Mouse (Mus musculus) hindbrain, embryonic 16.5 days (tissue): Measurements from ENCODE around the gene Sacs. TPM values are rescaled to one million over a fixed set of nuclear protein-coding genes. Genes with fewer than 3 reads are reported as not detected.

Experiments
- ATAC-seq: fragments of 200-750 bp; cut with Nextera tagmentation; 2 replicates; pipeline ENCODE4 v1.8.0; 2017; ENCODE audit warnings: moderate TSS enrichment, moderate library complexity
- H3K27ac ChIP-seq: fragments of 300-500 bp; sonication (generic); 2 replicates; pipeline ENCODE4 v1.5.1; 2014; ENCODE audit warnings: low read depth, mild to moderate bottlenecking, control low read depth, low read length, moderate library complexity
- H3K27me3 ChIP-seq: fragments of 300-500 bp; sonication (generic); replicated peaks from 2 replicates; pipeline ENCODE4 v1.6.1; 2014; ENCODE audit warnings: low read length; ENCODE audit not compliant: control insufficient read depth, insufficient read depth
- H3K36me3 ChIP-seq: fragments of 300-500 bp; sonication (generic); 2 replicates; pipeline ENCODE4 v1.6.1; 2014; ENCODE audit warnings: mild to moderate bottlenecking, low read length, moderate library complexity, mixed read lengths; ENCODE audit not compliant: control insufficient read depth, insufficient read depth
- H3K4me1 ChIP-seq: fragments of 300-500 bp; sonication (generic); 2 replicates; pipeline ENCODE4 v1.6.1; 2014; ENCODE audit warnings: low read depth, low read length; ENCODE audit not compliant: control insufficient read depth, insufficient read depth
- H3K4me2 ChIP-seq: fragments of 300-500 bp; sonication (generic); 2 replicates; pipeline ENCODE4 v1.6.1; 2014; ENCODE audit warnings: mild to moderate bottlenecking, low read length, control low read depth, moderate library complexity
- H3K4me3 ChIP-seq: fragments of 300-500 bp; sonication (generic); 2 replicates; pipeline ENCODE4 v1.5.1; 2014; ENCODE audit warnings: mild to moderate bottlenecking, low read length, control low read depth, moderate library complexity
- H3K9ac ChIP-seq: fragments of 300-500 bp; sonication (generic); 2 replicates; pipeline ENCODE4 v1.6.1; 2014; ENCODE audit warnings: low read depth, mild to moderate bottlenecking, control low read depth, low read length, moderate library complexity
- H3K9me3 ChIP-seq: fragments of 300-500 bp; sonication (generic); 2 replicates; pipeline ENCODE4 v1.6.1; 2014; ENCODE audit warnings: mild to moderate bottlenecking, low read length, moderate library complexity; ENCODE audit not compliant: control insufficient read depth
- WGBS: fragments of 180-500 bp; shearing (Covaris S2); extraction: QIAGEN DNeasy Blood & Tissue Kit; methylation state at CpG from one replicate; pipeline ENCODE4 v1.1.7; 2014; 5-methylcytosine and 5-hydroxymethylcytosine counted together
- polyA plus RNA-seq: library from polyadenylated mRNA; unstranded; fragments of >200 nt; fragmentation: Nextera tagmentation; extraction: Ambion mirVana; gene quantifications from 2 replicates; pipeline ENCODE4 v1.2.1, GENCODE M21; 2015

Gene Sacs
- polyA plus RNA-seq, 1 experiment from 2014 or later, result 6.8 TPM

- WGBS, result 70% methylated on average over 5 of the region's 5 CpGs
- no peaks in the 10 kb centered on the region for H3K27me3 ChIP-seq
- H3K4me3 ChIP-seq, result no peak overlapping the region
- no peaks in the 10 kb centered on the region for H3K36me3 ChIP-seq
- no peaks in the 10 kb centered on the region for H3K9me3 ChIP-seq
- H3K4me2 ChIP-seq, result no peak overlapping the region
- no peaks in the 10 kb centered on the region for H3K4me1 ChIP-seq
- H3K27ac ChIP-seq, result no peak overlapping the region
- H3K9ac ChIP-seq, result no peak overlapping the region
- ATAC-seq, result no peak
Observed at GRCm38 (mm10) chr14:61224387-61225077, 86.3 kb downstream of the Sacs start.

- Histone ChIP-seq H3K9ac (no peak overlapping the region), H3K9me3 (no peaks in the 10 kb centered on the region), H3K4me3 (no peak overlapping the region), H3K4me2 (no peak overlapping the region), H3K36me3 (no peaks in the 10 kb centered on the region), H3K27me3 (no peaks in the 10 kb centered on the region), H3K4me1 (no peaks in the 10 kb centered on the region), H3K27ac (no peak overlapping the region)
- 80% methylated on average over 1 of the region's 1 CpGs for WGBS
- no peak for ATAC-seq
Observed at GRCm38 (mm10) chr14:61226151-61226550, 87.9 kb downstream of the Sacs start.

GRCm38 (mm10) chr14:61229763-61230162 lies 91.5 kb downstream of the Sacs start:
- H3K9ac ChIP-seq, result no peak overlapping the region
- 94% methylated on average over 5 of the region's 5 CpGs for WGBS
- H3K9me3 ChIP-seq, result no peaks in the 10 kb centered on the region
- no peak overlapping the region for H3K4me2 ChIP-seq
- no peaks in the 10 kb centered on the region for H3K27me3 ChIP-seq
- no peak overlapping the region for H3K27ac ChIP-seq
- ATAC-seq, result no peak
- H3K4me1 ChIP-seq, result peaks cover 2% of the 10 kb centered on the region; the same call in 1 of the 2 replicates
- no peak overlapping the region for H3K4me3 ChIP-seq
- no peaks in the 10 kb centered on the region for H3K36me3 ChIP-seq

GRCm38 (mm10) chr14:61230179-61230578 lies 91.9 kb downstream of the Sacs start:
- H3K9ac ChIP-seq, result no peak overlapping the region
- peaks cover 2% of the 10 kb centered on the region; the same call in 1 of the 2 replicates for H3K4me1 ChIP-seq
- H3K9me3 ChIP-seq, result no peaks in the 10 kb centered on the region
- H3K27ac ChIP-seq, result no peak overlapping the region
- no peak overlapping the region for H3K4me2 ChIP-seq
- H3K4me3 ChIP-seq, result no peak overlapping the region
- H3K27me3 ChIP-seq, result no peaks in the 10 kb centered on the region
- WGBS, result 92% methylated on average over 4 of the region's 4 CpGs
- H3K36me3 ChIP-seq, result no peaks in the 10 kb centered on the region
- ATAC-seq, result no peak

GRCm38 (mm10) chr14:61232016-61232568 lies 93.8 kb downstream of the Sacs start:
- no peaks in the 10 kb centered on the region for H3K36me3 ChIP-seq
- H3K27ac ChIP-seq, result no peak overlapping the region
- peaks cover 2% of the 10 kb centered on the region; the same call in 1 of the 2 replicates for H3K4me1 ChIP-seq
- WGBS, result 76% methylated on average over 13 of the region's 13 CpGs
- H3K4me2 ChIP-seq, result no peak overlapping the region
- H3K27me3 ChIP-seq, result no peaks in the 10 kb centered on the region
- ATAC-seq, result no peak
- H3K9me3 ChIP-seq, result no peaks in the 10 kb centered on the region
- no peak overlapping the region for H3K9ac ChIP-seq
- H3K4me3 ChIP-seq, result no peak overlapping the region

GRCm38 (mm10) chr14:61235846-61236474 lies 97.7 kb downstream of the Sacs start:
- H3K4me3 ChIP-seq, result no peak overlapping the region
- whole genome bisulfite sequencing, result 53% methylated on average over 5 of the region's 5 CpGs
- peaks cover 2% of the 10 kb centered on the region for H3K4me1 ChIP-seq
- ATAC-seq, result no peak
- no peaks in the 10 kb centered on the region for H3K9me3 ChIP-seq
- no peaks in the 10 kb centered on the region for H3K36me3 ChIP-seq
- no peaks in the 10 kb centered on the region for H3K27me3 ChIP-seq
- H3K27ac ChIP-seq, result no peak overlapping the region
- no peak overlapping the region for H3K4me2 ChIP-seq
- no peak overlapping the region for H3K9ac ChIP-seq

- no peaks in the 10 kb centered on the region for H3K9me3 ChIP-seq
- H3K9ac ChIP-seq, result no peak overlapping the region
- peaks cover under 1% of the 10 kb centered on the region for H3K4me1 ChIP-seq
- H3K36me3 ChIP-seq, result no peaks in the 10 kb centered on the region
- ATAC-seq, result no peak
- H3K4me2 ChIP-seq, result no peak overlapping the region
- no peak overlapping the region for H3K27ac ChIP-seq
- no peaks in the 10 kb centered on the region for H3K27me3 ChIP-seq
- H3K4me3 ChIP-seq, result no peak overlapping the region
- 9% methylated on average over 4 of the region's 4 CpGs for WGBS
Observed at GRCm38 (mm10) chr14:61237101-61237654, 98.9 kb downstream of the Sacs start.

- no peak overlapping the region for H3K27ac ChIP-seq
- no peak overlapping the region for H3K4me2 ChIP-seq
- no peak overlapping the region for H3K9ac ChIP-seq
- no peaks in the 10 kb centered on the region; the same call in 1 of the 2 replicates for H3K4me1 ChIP-seq
- no peak overlapping the region for H3K4me3 ChIP-seq
- no peaks in the 10 kb centered on the region for H3K27me3 ChIP-seq
- no peaks in the 10 kb centered on the region for H3K9me3 ChIP-seq
- no peaks in the 10 kb centered on the region for H3K36me3 ChIP-seq
- ATAC-seq, result no peak
- WGBS, result 75% methylated on average over 9 of the region's 9 CpGs
Observed at GRCm38 (mm10) chr14:61238751-61239150, 100.5 kb downstream of the Sacs start.

GRCm38 (mm10) chr14:61242611-61243010 lies 104.4 kb downstream of the Sacs start:
- WGBS, result 42% methylated on average over 6 of the region's 6 CpGs
- no peak for ATAC-seq
- H3K27me3 ChIP-seq, result no peaks in the 10 kb centered on the region

More at GRCm38 (mm10) chr14:61242611-61243010, 104.4 kb downstream of the Sacs start:
- Histone ChIP-seq H3K4me2 (no peak overlapping the region), H3K4me3 (no peak overlapping the region), H3K9me3 (no peaks in the 10 kb centered on the region), H3K9ac (no peak overlapping the region), H3K36me3 (no peaks in the 10 kb centered on the region), H3K27ac (no peak overlapping the region), H3K4me1 (no peaks in the 10 kb centered on the region)
